In the genomic region with DNA sequence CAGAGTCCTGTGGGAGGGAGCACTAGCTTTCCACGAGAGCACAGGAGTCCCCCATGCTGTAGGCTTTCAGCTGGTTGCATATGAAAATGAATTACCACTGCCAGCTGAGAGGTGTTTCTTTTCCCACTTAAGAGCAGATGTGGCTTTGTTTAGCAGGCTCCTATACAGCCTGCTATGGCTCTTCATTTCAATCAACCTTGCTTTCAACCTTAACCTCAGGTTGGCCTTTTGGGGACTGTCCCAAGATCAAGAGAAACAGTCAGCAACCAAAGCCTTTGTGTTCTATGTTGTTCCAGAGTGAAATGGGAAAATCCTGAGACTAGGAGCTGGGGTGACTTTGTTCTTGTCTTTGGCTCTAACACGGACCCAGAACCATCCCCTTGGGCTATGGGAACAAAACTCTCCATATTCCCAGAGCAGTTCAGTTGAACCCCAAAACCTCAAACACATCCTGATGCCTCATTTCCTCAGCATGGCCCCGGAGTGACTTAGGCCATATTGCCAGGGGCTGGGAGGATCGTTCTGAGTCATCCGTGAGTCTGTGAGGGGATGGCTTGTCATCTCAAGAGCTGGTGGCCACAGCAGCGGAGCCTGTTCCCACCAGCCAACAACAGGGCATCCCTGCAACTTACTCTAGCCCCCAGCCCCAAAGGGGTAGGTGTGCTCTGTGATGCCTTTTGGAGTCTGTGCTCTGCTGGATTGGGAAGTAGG, we compare ENCODE assay signal across 21 mouse cellular contexts. TPM values are rescaled to one million over a fixed set of nuclear protein-coding genes. Genes with fewer than 3 reads are reported as not detected.
DNase-seq lines count a peak whose midpoint lies in the region; ATAC-seq and TF ChIP-seq lines count a peak whose summit lies in the region.
"Had no signal": no experiment of that assay in that cellular context is flagged by ENCODE, and none has a peak within 500 bp of the region (broad histone marks: within the 10 kb centered on the region; RNA-seq: fewer than 3 reads in every experiment).

No protein-coding gene starts in this region.

- H3K9ac ChIP-seq in heart, adult 2 months (ENCODE audit: low read depth, low read length) = 0 out of 2 replicates have a peak overlapping the region, but pooled peaks have one; percentile 38
- H3K9ac ChIP-seq in heart, embryonic 12.5 days = no peak overlapping the region
- H3K9ac ChIP-seq: forebrain, postnatal 0 days; limb, embryonic 15.5 days; liver, embryonic 15.5 days; midbrain, embryonic 13.5 days; neural tube, embryonic 13.5 days had no signal

- no peak for ATAC-seq in heart, embryonic 12.5 days (ENCODE audit: insufficient number of reproducible peaks, low FRiP score)
- ATAC-seq in CD4-positive, CD25-positive, alpha-beta regulatory T cell, adult 4 months = peak; percentile 81
- ATAC-seq in common myeloid progenitor, adult 5-6 weeks (replicated peaks; ENCODE audit: low read depth, poor library complexity, severe bottlenecking) = peak; percentile 54; the same call in 1 of the 2 replicates
- ATAC-seq: forebrain, postnatal 0 days; hindbrain, postnatal 0 days; midbrain, embryonic 13.5 days had no signal

- no peak for TF ChIP-seq POLR2A in heart, adult 2 months (IDR thresholded peaks at IDR 0.05; ENCODE audit: insufficient read depth, low read depth, low read length)

- no peak overlapping the region for H3K4me2 ChIP-seq in heart, embryonic 12.5 days
- H3K4me2 ChIP-seq: limb, embryonic 15.5 days; liver, embryonic 15.5 days; midbrain, embryonic 13.5 days; neural tube, embryonic 13.5 days had no signal

- H3K4me1 ChIP-seq in heart, adult 2 months (ENCODE audit: control insufficient read depth, insufficient read depth, low read length) = peaks cover 18% of the 10 kb centered on the region
- H3K4me1 ChIP-seq in heart, embryonic 12.5 days (replicated peaks) = 0 out of 2 replicates have a peak, but pooled peaks cover 4% of the 10 kb centered on the region
- peaks cover 8% of the 10 kb centered on the region for H3K4me1 ChIP-seq in hindbrain, embryonic 10.5 days (replicated peaks)
- H3K4me1 ChIP-seq: limb, embryonic 15.5 days; liver, embryonic 15.5 days; midbrain, embryonic 13.5 days; neural tube, embryonic 13.5 days had no signal

- H3K27me3 ChIP-seq in heart, adult 2 months (ENCODE audit: control insufficient read depth, insufficient read depth, low read length) = no peaks in the 10 kb centered on the region
- no peaks in the 10 kb centered on the region for H3K27me3 ChIP-seq in heart, embryonic 12.5 days (replicated peaks)
- H3K27me3 ChIP-seq in hindbrain, embryonic 10.5 days (ENCODE audit: insufficient read depth, poor library complexity, severe bottlenecking) = no peaks in the 10 kb centered on the region
- H3K27me3 ChIP-seq: limb, embryonic 15.5 days; liver, embryonic 15.5 days; midbrain, embryonic 13.5 days; neural tube, embryonic 13.5 days had no signal

- TF ChIP-seq CTCF in heart, adult 2 months (IDR thresholded peaks at IDR 0.05) = no peak

- H3K4me3 ChIP-seq in heart, adult 2 months = no peak overlapping the region
- no peak overlapping the region for H3K4me3 ChIP-seq in heart, embryonic 12.5 days
- no peak overlapping the region for H3K4me3 ChIP-seq in hindbrain, embryonic 10.5 days
- H3K4me3 ChIP-seq: layer of hippocampus, adult 2 months; limb, embryonic 15.5 days; liver, embryonic 15.5 days; midbrain, embryonic 13.5 days; neural tube, embryonic 13.5 days had no signal

- intact Hi-C loops in heart, adult 2 months (cut with DNase I) = no loop called here
- intact Hi-C loops in left cerebral cortex, postnatal 36 days (cut with DNase I) = no loop called here

- WGBS in heart, adult 2 months = 81% methylated on average over 6 of the region's 6 CpGs
- 78% methylated on average over 6 of the region's 6 CpGs for WGBS in heart, embryonic 12.5 days
- 90% methylated on average over 6 of the region's 6 CpGs for WGBS in hindbrain, embryonic 10.5 days

- H3K27ac ChIP-seq in heart, adult 2 months = peak overlapping the region; percentile 83
- H3K27ac ChIP-seq in heart, embryonic 12.5 days (ENCODE audit: poor library complexity, severe bottlenecking) = no peak overlapping the region
- H3K27ac ChIP-seq in hindbrain, embryonic 10.5 days = no peak overlapping the region
- H3K27ac ChIP-seq: hindbrain, postnatal 0 days; kidney, postnatal 0 days; layer of hippocampus, adult 2 months; limb, embryonic 15.5 days; liver, embryonic 15.5 days; macrophage; midbrain, embryonic 13.5 days; neural tube, embryonic 13.5 days had no signal

- no peak for DNase-seq in heart, adult 2 months
- DNase-seq in 3134 (ENCODE audit: extremely low read depth, insufficient read length, low spot score) = peak; percentile 34
- no peak for DNase-seq in left cerebral cortex, postnatal 36 days (ENCODE audit: low spot score in 2 of 2)
- DNase-seq in cerebellum, adult 18-20 months = no peak
- no peak for DNase-seq in hindbrain, embryonic 10.5 days (ENCODE audit: low spot score)
- DNase-seq: cerebellum, postnatal 14 days; embryo, embryonic 11 days; forebrain, postnatal 0 days; kidney, adult 18-20 months; thymus, postnatal 4 days had no signal

- no peaks in the 10 kb centered on the region; the same call in 1 of the 2 replicates for H3K36me3 ChIP-seq in heart, adult 2 months (ENCODE audit: control insufficient read depth, insufficient read depth, low read length)
- H3K36me3 ChIP-seq in heart, embryonic 12.5 days = peaks cover 12% of the 10 kb centered on the region
- H3K36me3 ChIP-seq in hindbrain, embryonic 10.5 days = peaks cover 11% of the 10 kb centered on the region
- H3K36me3 ChIP-seq: liver, embryonic 15.5 days had no signal

- no peak for TF ChIP-seq EP300 in heart, adult 2 months (IDR thresholded peaks at IDR 0.05; ENCODE audit: insufficient read depth, low read depth, low read length)

- H3K79me2 ChIP-seq in heart, adult 2 months (replicated peaks; ENCODE audit: control insufficient read depth, insufficient read depth, low read length) = no peaks in the 10 kb centered on the region

- H3K9me3 ChIP-seq in heart, embryonic 12.5 days (replicated peaks) = no peaks in the 10 kb centered on the region
- no peaks in the 10 kb centered on the region for H3K9me3 ChIP-seq in hindbrain, embryonic 10.5 days
- H3K9me3 ChIP-seq: limb, embryonic 15.5 days; liver, embryonic 15.5 days; midbrain, embryonic 13.5 days; neural tube, embryonic 13.5 days had no signal

RNA-seq across cellular contexts. Expression of a gene that starts 12.1 kb away (rescaled TPM):
- total RNA-seq in heart, adult 2 months (2021) = 10 to 100 TPM; 76.0 to 92.7 TPM
- polyA plus RNA-seq in heart, adult 2 months (2012; rRNA removed) = 21.1 and 42.6 TPM in 2 replicates
- 28.1 and 31.6 TPM in 2 replicates for polyA plus RNA-seq in heart, embryonic 12.5 days (2016; fragmentation: Nextera tagmentation; extraction: Ambion mirVana)
- polyA plus RNA-seq in CD4-positive, CD25-positive, alpha-beta regulatory T cell, adult 4 months (2017; shearing (Covaris generic)) = 10 to 100 TPM; 17.1 to 31.0 TPM
- 7.2 and 7.6 TPM in 2 replicates for total RNA-seq in common myeloid progenitor, adult 5-6 weeks (2017)
- 10 to 100 TPM; 13.5 to 22.2 TPM for total RNA-seq in left cerebral cortex, postnatal 36 days (2021)
- 3.9 and 5.8 TPM in 2 replicates for polyA plus RNA-seq in hindbrain, embryonic 10.5 days (2016; fragmentation: Nextera tagmentation; extraction: Ambion mirVana)

RNA-seq across cellular contexts. Expression of a gene that starts 25.9 kb away (rescaled TPM):
- 1 to 10 TPM; 6.7 to 8.5 TPM for total RNA-seq in heart, adult 2 months (2021)
- polyA plus RNA-seq in heart, adult 2 months (2012; rRNA removed) = 1.1 and 2.9 TPM in 2 replicates
- polyA plus RNA-seq in heart, embryonic 12.5 days (2016; fragmentation: Nextera tagmentation; extraction: Ambion mirVana) = 17.1 and 19.9 TPM in 2 replicates
- polyA plus RNA-seq in CD4-positive, CD25-positive, alpha-beta regulatory T cell, adult 4 months (2017; shearing (Covaris generic)) = 10 to 100 TPM in 1 of 2 experiments, 1 to 10 TPM in 1; 7.1 to 12.4 TPM
- total RNA-seq in common myeloid progenitor, adult 5-6 weeks (2017) = 51.2 and 57.6 TPM in 2 replicates
- 1 to 10 TPM; 5.2 to 6.4 TPM for total RNA-seq in left cerebral cortex, postnatal 36 days (2021)
- polyA plus RNA-seq in hindbrain, embryonic 10.5 days (2016; fragmentation: Nextera tagmentation; extraction: Ambion mirVana) = 31.5 and 33.0 TPM in 2 replicates
